Mouse (Mus musculus): ENCODE measurements around the gene Bptf. TPM values are rescaled to one million over a fixed set of nuclear protein-coding genes. Genes with fewer than 3 reads are reported as not detected.

The Bptf gene
- 14.4 and 17.8 TPM in 2 replicates for polyA plus RNA-seq (2015; fragmentation: Nextera tagmentation; extraction: Ambion mirVana)

DNA sequence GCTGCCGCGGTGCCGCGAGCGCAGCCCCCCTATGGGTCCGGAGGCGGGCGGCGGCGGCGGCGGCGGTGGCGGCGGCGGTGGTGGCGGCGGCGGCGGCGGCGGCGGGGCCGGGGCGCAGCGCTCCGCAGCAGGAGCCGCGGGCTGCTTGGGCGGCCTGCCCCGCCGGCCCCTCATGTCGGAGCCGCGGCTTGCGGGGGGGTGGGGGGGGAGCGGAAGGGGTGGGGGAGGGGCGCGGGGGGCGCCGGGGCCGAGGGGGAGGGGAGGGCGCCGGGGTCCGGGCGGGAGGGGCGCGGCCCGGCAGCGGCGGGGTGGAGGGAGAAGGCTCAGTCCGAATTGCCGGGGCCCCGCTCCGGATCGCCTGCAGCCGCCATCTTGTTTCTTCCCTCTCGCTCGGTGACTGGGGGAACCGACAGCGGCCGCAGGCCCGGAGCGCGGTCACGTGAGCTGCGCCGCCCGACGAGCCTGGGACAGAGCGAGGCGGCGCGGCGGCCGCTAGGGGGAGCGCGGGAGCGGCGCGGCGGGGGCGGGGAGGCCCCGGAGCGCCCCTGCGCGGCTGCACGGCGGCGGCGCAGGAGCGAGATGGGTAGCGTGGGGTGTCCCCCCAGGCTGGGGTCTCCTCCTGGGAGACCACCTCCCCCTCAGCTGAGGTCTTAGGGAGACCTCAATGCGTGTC, at the start of gene Bptf:
Gene Bptf (minus strand): TSS at position 379 of the 673 bp plus-strand sequence.
- TF ChIP-seq CTCF (IDR thresholded peaks at IDR 0.05; ENCODE audit: low read depth) = peak; percentile 79
- ATAC-seq = peak; percentile 97
- H3K27me3 ChIP-seq (replicated peaks; ENCODE audit: control insufficient read depth, insufficient read depth, low read length) = no peaks in the 10 kb centered on the region
- H3K27ac ChIP-seq (ENCODE audit: low read depth, low read length) = peak within 1 kb of the TSS; percentile 97
- H3K9me3 ChIP-seq (ENCODE audit: control insufficient read depth) = no peaks in the 10 kb centered on the region
- H3K4me3 ChIP-seq (ENCODE audit: low read depth, low read length) = peak within 1 kb of the TSS; percentile 96
- H3K9ac ChIP-seq (ENCODE audit: low read depth, low read length) = peak within 1 kb of the TSS; percentile 97
- peak within 1 kb of the TSS; percentile 85 for H3K4me2 ChIP-seq (replicated peaks; ENCODE audit: low read depth)
- 0% methylated on average over 25 of the region's 94 CpGs for WGBS
- H3K4me1 ChIP-seq (replicated peaks; ENCODE audit: control insufficient read depth, insufficient read depth, low read length) = no peaks in the 10 kb centered on the region
- H3K36me3 ChIP-seq (ENCODE audit: control insufficient read depth, insufficient read depth) = no peaks in the 10 kb centered on the region

DNA sequence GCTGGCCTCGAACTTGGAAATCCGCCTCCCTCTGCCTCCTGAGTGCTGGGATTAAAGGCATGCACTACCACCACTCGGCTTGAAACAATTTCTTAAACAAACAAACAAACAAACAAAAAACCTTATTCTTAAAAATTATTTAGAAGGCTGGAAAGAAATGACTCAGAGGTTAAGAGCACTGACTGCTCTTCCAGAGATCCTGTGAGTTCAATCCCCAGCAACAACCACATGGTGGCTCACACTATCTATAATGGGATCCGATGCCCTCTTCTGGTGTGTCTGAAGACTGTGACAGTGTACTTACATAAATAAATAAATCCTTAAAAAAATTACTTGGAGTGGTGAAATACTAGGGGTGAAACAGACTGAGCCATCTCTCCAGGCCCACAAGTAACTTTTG, 29.3 kb upstream of the Bptf start:
- Histone ChIP-seq H3K4me1 (replicated peaks; ENCODE audit: control insufficient read depth, insufficient read depth, low read length) (no peaks in the 10 kb centered on the region), H3K36me3 (ENCODE audit: control insufficient read depth, insufficient read depth) (no peaks in the 10 kb centered on the region; the same call in 1 of the 2 replicates), H3K9ac (ENCODE audit: low read depth, low read length) (no peak overlapping the region), H3K4me2 (replicated peaks; ENCODE audit: low read depth) (no peak overlapping the region), H3K9me3 (ENCODE audit: control insufficient read depth) (no peaks in the 10 kb centered on the region), H3K4me3 (ENCODE audit: low read depth, low read length) (no peak overlapping the region), H3K27ac (ENCODE audit: low read depth, low read length) (no peak overlapping the region), H3K27me3 (replicated peaks; ENCODE audit: control insufficient read depth, insufficient read depth, low read length) (no peaks in the 10 kb centered on the region)
- no peak for ATAC-seq
- no peak for TF ChIP-seq CTCF (IDR thresholded peaks at IDR 0.05; ENCODE audit: low read depth)
- WGBS = 78% methylated on average over 4 of the region's 4 CpGs

DNA sequence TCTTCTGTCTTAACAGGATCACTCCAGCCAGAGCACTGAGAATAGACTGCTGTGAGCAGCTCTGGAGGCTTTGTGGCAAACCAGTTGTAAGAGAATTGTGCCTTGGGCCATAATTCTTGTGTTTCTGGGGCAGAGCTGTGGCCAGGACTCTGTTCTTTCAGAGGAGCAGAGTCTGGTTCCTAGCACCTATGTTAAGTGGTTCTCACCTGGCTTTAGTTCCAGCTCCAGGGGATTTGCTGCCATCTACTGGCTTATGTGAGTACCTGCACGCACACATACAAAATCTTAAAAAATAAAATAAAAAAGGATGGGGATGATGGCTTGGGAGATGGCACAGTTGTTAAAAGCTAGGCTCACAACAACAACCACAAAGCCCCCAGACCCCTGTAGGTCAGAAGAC, 27.1 kb upstream of the Bptf start:
- TF ChIP-seq CTCF (IDR thresholded peaks at IDR 0.05; ENCODE audit: low read depth) = peak; percentile 71
- ATAC-seq = no peak
- H3K27ac ChIP-seq (ENCODE audit: low read depth, low read length) = no peak overlapping the region
- H3K9ac ChIP-seq (ENCODE audit: low read depth, low read length) = no peak overlapping the region
- no peak overlapping the region for H3K4me2 ChIP-seq (replicated peaks; ENCODE audit: low read depth)
- H3K27me3 ChIP-seq (replicated peaks; ENCODE audit: control insufficient read depth, insufficient read depth, low read length) = no peaks in the 10 kb centered on the region
- H3K36me3 ChIP-seq (ENCODE audit: control insufficient read depth, insufficient read depth) = no peaks in the 10 kb centered on the region
- WGBS = 41% methylated on average over 1 of the region's 1 CpGs
- H3K9me3 ChIP-seq (ENCODE audit: control insufficient read depth) = no peaks in the 10 kb centered on the region
- H3K4me3 ChIP-seq (ENCODE audit: low read depth, low read length) = no peak overlapping the region
- H3K4me1 ChIP-seq (replicated peaks; ENCODE audit: control insufficient read depth, insufficient read depth, low read length) = no peaks in the 10 kb centered on the region

DNA sequence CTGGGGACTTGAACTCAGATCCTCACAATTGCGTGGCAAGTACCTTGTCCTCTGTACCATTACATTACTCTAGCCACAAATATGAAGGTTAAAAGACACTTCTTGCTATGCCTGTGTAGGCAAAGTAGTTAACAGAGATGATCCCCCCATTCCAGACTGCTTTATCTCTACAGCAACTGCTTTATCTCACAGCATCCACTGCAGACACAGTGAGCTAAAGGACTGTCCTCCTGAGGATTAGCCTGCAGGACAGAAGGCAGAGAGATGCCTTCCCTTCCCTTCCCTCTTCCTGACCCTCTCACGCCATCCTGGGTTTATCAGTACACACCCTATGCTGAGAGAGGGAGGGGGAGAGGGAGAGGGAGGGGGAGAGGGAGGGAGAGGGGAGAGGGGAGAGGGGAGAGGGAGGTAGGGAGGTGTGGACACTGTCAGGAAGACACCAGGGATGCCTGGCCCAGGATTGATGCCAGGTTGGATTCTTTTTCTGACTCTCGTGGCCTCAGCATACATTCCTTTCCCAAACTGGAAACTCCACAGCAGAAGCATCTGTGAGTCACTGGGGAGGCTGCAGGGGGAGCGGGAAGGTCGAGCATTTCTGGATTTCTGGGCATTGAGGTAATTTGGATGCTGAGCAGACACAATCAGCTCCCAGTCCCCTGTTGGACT, 25.2 kb upstream of the Bptf start:
- H3K4me1 ChIP-seq (replicated peaks; ENCODE audit: control insufficient read depth, insufficient read depth, low read length) = no peaks in the 10 kb centered on the region
- H3K9me3 ChIP-seq (ENCODE audit: control insufficient read depth) = no peaks in the 10 kb centered on the region
- H3K4me2 ChIP-seq (replicated peaks; ENCODE audit: low read depth) = no peak overlapping the region
- no peaks in the 10 kb centered on the region for H3K36me3 ChIP-seq (ENCODE audit: control insufficient read depth, insufficient read depth)
- H3K4me3 ChIP-seq (ENCODE audit: low read depth, low read length) = no peak overlapping the region
- no peak for ATAC-seq
- no peaks in the 10 kb centered on the region for H3K27me3 ChIP-seq (replicated peaks; ENCODE audit: control insufficient read depth, insufficient read depth, low read length)
- no peak for TF ChIP-seq CTCF (IDR thresholded peaks at IDR 0.05; ENCODE audit: low read depth)
- no peak overlapping the region for H3K9ac ChIP-seq (ENCODE audit: low read depth, low read length)
- H3K27ac ChIP-seq (ENCODE audit: low read depth, low read length) = no peak overlapping the region
- 41% methylated on average over 5 of the region's 5 CpGs for WGBS

DNA sequence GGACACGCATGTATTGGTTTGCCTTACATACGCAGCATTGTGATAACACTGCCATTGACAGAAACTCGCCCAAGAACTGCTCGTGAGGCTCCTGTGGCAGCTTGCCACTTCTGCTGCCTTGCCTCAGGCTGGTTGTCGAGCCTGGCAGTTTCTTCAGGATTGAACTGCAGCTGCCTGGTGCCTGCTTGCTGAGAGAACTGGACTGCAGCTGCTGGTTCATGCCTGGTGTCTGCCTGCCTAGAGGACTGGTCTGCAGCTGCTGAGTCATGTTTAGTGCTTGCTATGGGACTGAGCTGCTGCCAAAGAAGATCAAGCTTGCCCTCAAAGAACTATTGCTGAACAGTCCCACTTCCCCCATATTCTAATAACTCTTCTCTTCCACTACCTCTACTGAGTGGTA, 23.4 kb upstream of the Bptf start:
- no peak overlapping the region for H3K4me3 ChIP-seq (ENCODE audit: low read depth, low read length)
- H3K36me3 ChIP-seq (ENCODE audit: control insufficient read depth, insufficient read depth) = no peaks in the 10 kb centered on the region
- TF ChIP-seq CTCF (IDR thresholded peaks at IDR 0.05; ENCODE audit: low read depth) = no peak
- no peak for ATAC-seq
- no peaks in the 10 kb centered on the region for H3K9me3 ChIP-seq (ENCODE audit: control insufficient read depth)
- 84% methylated on average over 5 of the region's 5 CpGs for WGBS
- no peak overlapping the region for H3K27ac ChIP-seq (ENCODE audit: low read depth, low read length)
- no peak overlapping the region for H3K9ac ChIP-seq (ENCODE audit: low read depth, low read length)
- H3K4me2 ChIP-seq (replicated peaks; ENCODE audit: low read depth) = no peak overlapping the region
- H3K4me1 ChIP-seq (replicated peaks; ENCODE audit: control insufficient read depth, insufficient read depth, low read length) = no peaks in the 10 kb centered on the region
- H3K27me3 ChIP-seq (replicated peaks; ENCODE audit: control insufficient read depth, insufficient read depth, low read length) = no peaks in the 10 kb centered on the region

DNA sequence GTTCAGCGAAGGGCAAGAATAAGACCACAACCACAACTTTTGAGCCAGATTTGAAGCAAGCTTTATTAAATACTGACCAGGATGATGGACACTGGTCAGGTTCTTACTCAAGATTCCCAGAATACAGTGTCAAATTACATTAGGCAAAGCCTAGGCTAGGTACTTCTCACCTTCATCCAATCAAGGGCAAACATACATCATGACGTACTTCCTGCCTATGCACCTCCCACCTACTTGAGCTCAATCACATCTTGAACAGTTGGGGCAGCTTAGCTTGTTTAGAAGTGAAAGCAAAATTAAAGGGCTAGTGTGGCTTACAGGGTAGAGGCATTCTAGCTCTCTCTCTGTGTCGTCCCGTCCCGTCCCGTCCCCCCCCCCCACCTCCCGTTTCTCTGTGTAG, 22.5 kb upstream of the Bptf start:
- Histone ChIP-seq H3K4me1 (replicated peaks; ENCODE audit: control insufficient read depth, insufficient read depth, low read length) (no peaks in the 10 kb centered on the region), H3K4me3 (ENCODE audit: low read depth, low read length) (no peak overlapping the region), H3K9me3 (ENCODE audit: control insufficient read depth) (no peaks in the 10 kb centered on the region), H3K27ac (ENCODE audit: low read depth, low read length) (no peak overlapping the region), H3K36me3 (ENCODE audit: control insufficient read depth, insufficient read depth) (no peaks in the 10 kb centered on the region), H3K27me3 (replicated peaks; ENCODE audit: control insufficient read depth, insufficient read depth, low read length) (no peaks in the 10 kb centered on the region), H3K4me2 (replicated peaks; ENCODE audit: low read depth) (no peak overlapping the region), H3K9ac (ENCODE audit: low read depth, low read length) (no peak overlapping the region)
- 82% methylated on average over 7 of the region's 7 CpGs for WGBS
- ATAC-seq = no peak
- TF ChIP-seq CTCF (IDR thresholded peaks at IDR 0.05; ENCODE audit: low read depth) = no peak

All from intestine, postnatal 0 days (tissue).